Comparison of ENCODE assay signal across 9 mouse cellular contexts in genomic region chr10:44447406-44448139, GRCm38 (mm10).
DNase-seq lines count a peak whose midpoint lies in the region; ATAC-seq and TF ChIP-seq lines count a peak whose summit lies in the region.
"Had no signal": no experiment of that assay in that cellular context is flagged by ENCODE, and none has a peak within 500 bp of the region (broad histone marks: within the 10 kb centered on the region; RNA-seq: fewer than 3 reads in every experiment).

No protein-coding gene starts in this region.

- H3K9ac ChIP-seq in heart, adult 2 months (ENCODE audit: low read depth, low read length), result peak overlapping the region; percentile 43
- no peak overlapping the region for H3K9ac ChIP-seq in kidney, postnatal 0 days (ENCODE audit: low read depth, low read length)
- no peak overlapping the region for H3K9ac ChIP-seq in forebrain, embryonic 14.5 days (ENCODE audit: low read length)

- no peak for TF ChIP-seq EP300 in heart, adult 2 months (IDR thresholded peaks at IDR 0.05; ENCODE audit: insufficient read depth, low read depth, low read length)

- H3K4me2 ChIP-seq in kidney, postnatal 0 days (ENCODE audit: low read length), result peak overlapping the region; percentile 16; the same call in 1 of the 2 replicates
- no peak overlapping the region for H3K4me2 ChIP-seq in forebrain, embryonic 14.5 days (ENCODE audit: low read length)

- H3K4me1 ChIP-seq in heart, adult 2 months (ENCODE audit: control insufficient read depth, insufficient read depth, low read length), result peaks cover 2% of the 10 kb centered on the region
- no peaks in the 10 kb centered on the region for H3K4me1 ChIP-seq in kidney, postnatal 0 days (replicated peaks; ENCODE audit: insufficient read depth, low read length)
- peaks cover 9% of the 10 kb centered on the region for H3K4me1 ChIP-seq in forebrain, embryonic 14.5 days (ENCODE audit: control insufficient read depth, insufficient read depth, low read length)

- peak overlapping the region; percentile 38 for H3K4me3 ChIP-seq in heart, adult 2 months
- H3K4me3 ChIP-seq in kidney, postnatal 0 days (replicated peaks; ENCODE audit: low read depth, low read length), result no peak overlapping the region
- no peak overlapping the region for H3K4me3 ChIP-seq in forebrain, embryonic 14.5 days (ENCODE audit: low read depth, low read length)

- TF ChIP-seq CTCF in heart, adult 2 months (IDR thresholded peaks at IDR 0.05), result no peak
- TF ChIP-seq CTCF in kidney, postnatal 0 days (IDR thresholded peaks at IDR 0.05; ENCODE audit: low read depth), result no peak

- no peaks in the 10 kb centered on the region for H3K9me3 ChIP-seq in kidney, postnatal 0 days (replicated peaks; ENCODE audit: low read length)
- no peaks in the 10 kb centered on the region for H3K9me3 ChIP-seq in forebrain, embryonic 14.5 days (replicated peaks; ENCODE audit: control insufficient read depth, low read length)

- H3K36me3 ChIP-seq in heart, adult 2 months (ENCODE audit: control insufficient read depth, insufficient read depth, low read length), result peaks cover 9% of the 10 kb centered on the region
- H3K36me3 ChIP-seq in kidney, postnatal 0 days (ENCODE audit: insufficient read depth, low read length), result no peaks in the 10 kb centered on the region
- H3K36me3 ChIP-seq in forebrain, embryonic 14.5 days (ENCODE audit: control insufficient read depth, insufficient read depth, low read length), result no peaks in the 10 kb centered on the region

- WGBS in heart, adult 2 months, result 76% methylated on average over 14 of the region's 14 CpGs
- WGBS in kidney, postnatal 0 days, result 81% methylated on average over 14 of the region's 14 CpGs
- WGBS in forebrain, embryonic 14.5 days, result 91% methylated on average over 14 of the region's 14 CpGs

- H3K79me2 ChIP-seq in heart, adult 2 months (replicated peaks; ENCODE audit: control insufficient read depth, insufficient read depth, low read length), result no peaks in the 10 kb centered on the region

- H3K27me3 ChIP-seq in heart, adult 2 months (ENCODE audit: control insufficient read depth, insufficient read depth, low read length), result no peaks in the 10 kb centered on the region
- H3K27me3 ChIP-seq in kidney, postnatal 0 days (ENCODE audit: insufficient read depth, low read length), result no peaks in the 10 kb centered on the region
- H3K27me3 ChIP-seq in forebrain, embryonic 14.5 days (replicated peaks; ENCODE audit: control insufficient read depth, insufficient read depth, low read length), result no peaks in the 10 kb centered on the region

- no peak for DNase-seq in heart, adult 2 months
- DNase-seq in heart, postnatal 14 days, result no peak
- DNase-seq in CD4-positive, CD25-positive, alpha-beta regulatory T cell, adult 2 months (ENCODE audit: low read depth, low spot score), result peak; percentile 67
- no peak for DNase-seq in kidney, postnatal 0 days (ENCODE audit: low spot score)
- DNase-seq in lung, postnatal 36 days, result peak; percentile 75
- no peak for DNase-seq in neural tube, embryonic 10.5 days (ENCODE audit: extremely low spot score, low spot score)
- DNase-seq in gastrocnemius, adult 18-20 months (ENCODE audit: low spot score), result no peak
- no peak for DNase-seq in forebrain, embryonic 14.5 days (ENCODE audit: low spot score)
- DNase-seq: cerebellum, adult 9-11 months had no signal

- intact Hi-C loops in heart, adult 2 months (cut with DNase I), result loop anchor here (5.0 kb wide), 1 partner anchor 65 kb away; no protein-coding TSS in a partner anchor
- intact Hi-C loops in heart, postnatal 14 days (cut with DNase I), result loop anchor here (5.0 kb wide), 1 partner anchor 65 kb away; no protein-coding TSS in a partner anchor

- ATAC-seq in kidney, postnatal 0 days (replicated peaks; ENCODE audit: low FRiP score, low read depth), result no peak
- no peak for ATAC-seq in forebrain, embryonic 14.5 days

- H3K27ac ChIP-seq in heart, adult 2 months, result peak overlapping the region; percentile 73
- H3K27ac ChIP-seq in kidney, postnatal 0 days, result no peak overlapping the region
- H3K27ac ChIP-seq in forebrain, embryonic 14.5 days (ENCODE audit: low read depth, low read length), result no peak overlapping the region

- TF ChIP-seq POLR2A in heart, adult 2 months (IDR thresholded peaks at IDR 0.05; ENCODE audit: insufficient read depth, low read depth, low read length), result no peak

Comparison
In these comparisons a context has a peak if more than half of its experiments do, and no peak if none do; other contexts are left out.
1. DNase-seq: peak in CD4-positive, CD25-positive, alpha-beta regulatory T cell, adult 2 months (single experiment) and lung, postnatal 36 days (single experiment); none in heart, adult 2 months (0 of 2), heart, postnatal 14 days (0 of 2), kidney, postnatal 0 days (single experiment), neural tube, embryonic 10.5 days (single experiment), gastrocnemius, adult 18-20 months (single experiment) and forebrain, embryonic 14.5 days (single experiment).